Mouse (Mus musculus) liver, embryonic 11.5 days (tissue): ENCODE results near the gene Echdc3. TPM values are rescaled to one million over a fixed set of nuclear protein-coding genes. Genes with fewer than 3 reads are reported as not detected.

ENCODE experiments used
- ATAC-seq: fragments of 200-750 bp; cut with Nextera tagmentation; replicated peaks from 2 replicates; pipeline ENCODE4 v1.8.0; 2017; ENCODE audit warnings: moderate number of reproducible peaks, mild to moderate bottlenecking, moderate TSS enrichment, moderate library complexity; ENCODE audit not compliant: low FRiP score
- DNase-seq: peaks from one replicate; pipeline ENCODE4 v3.0.0-alpha.2; 2017; ENCODE audit warnings: low spot score
- H3K27ac ChIP-seq: fragments of 300-500 bp; sonication (generic); 2 replicates; pipeline ENCODE4 v1.5.1; 2014; ENCODE audit warnings: mild to moderate bottlenecking, low read depth, low read length, control low read depth
- H3K27me3 ChIP-seq: fragments of 300-500 bp; sonication (generic); replicated peaks from 2 replicates; pipeline ENCODE4 v1.6.1; 2014; ENCODE audit warnings: low read length, mixed read lengths; ENCODE audit not compliant: control insufficient read depth, insufficient read depth
- H3K36me3 ChIP-seq: fragments of 300-500 bp; sonication (generic); 2 replicates; pipeline ENCODE4 v1.6.1; 2014; ENCODE audit warnings: mild to moderate bottlenecking, low read length, moderate library complexity, mixed read lengths; ENCODE audit not compliant: control insufficient read depth, insufficient read depth
- H3K4me1 ChIP-seq: fragments of 300-500 bp; sonication (generic); replicated peaks from 2 replicates; pipeline ENCODE4 v1.6.1; 2014; ENCODE audit warnings: low read length, mixed read lengths; ENCODE audit not compliant: control insufficient read depth, insufficient read depth
- H3K4me2 ChIP-seq: fragments of 300-500 bp; sonication (generic); 2 replicates; pipeline ENCODE4 v1.6.1; 2014; ENCODE audit warnings: mild to moderate bottlenecking, control low read depth, moderate library complexity
- H3K4me3 ChIP-seq: fragments of 300-500 bp; sonication (generic); 2 replicates; pipeline ENCODE4 v1.5.1; 2014; ENCODE audit warnings: low read depth, low read length, control low read depth
- H3K9ac ChIP-seq: fragments of 300-500 bp; sonication (generic); 2 replicates; pipeline ENCODE4 v1.6.1; 2014; ENCODE audit warnings: low read depth, low read length, control low read depth
- H3K9me3 ChIP-seq: fragments of 300-500 bp; sonication (generic); 2 replicates; pipeline ENCODE4 v1.6.1; 2016; ENCODE audit warnings: low read length, inconsistent platforms, mixed read lengths; ENCODE audit not compliant: control insufficient read depth
- WGBS: fragments of 180-500 bp; shearing (Covaris S2); extraction: QIAGEN DNeasy Blood & Tissue Kit; methylation state at CpG from one replicate; pipeline ENCODE4 v1.1.7; 2014; 5-methylcytosine and 5-hydroxymethylcytosine counted together
- polyA plus RNA-seq: library from polyadenylated mRNA; unstranded; fragments of >200 nt; fragmentation: Nextera tagmentation; extraction: Ambion mirVana; gene quantifications from 2 replicates; pipeline ENCODE4 v1.2.1, GENCODE M21; 2014

Echdc3 gene
- polyA plus RNA-seq, 1 experiment from 2014 or later = 5.3 TPM

- ATAC-seq (no peak), DNase-seq (no peak)
- 72% methylated on average over 7 of the region's 7 CpGs for WGBS
- Histone ChIP-seq H3K4me3 (no peak overlapping the region), H3K9me3 (no peaks in the 10 kb centered on the region), H3K4me2 (no peak overlapping the region), H3K36me3 (no peaks in the 10 kb centered on the region), H3K9ac (no peak overlapping the region), H3K27ac (no peak overlapping the region), H3K4me1 (no peaks in the 10 kb centered on the region; the same call in 1 of the 2 replicates), H3K27me3 (no peaks in the 10 kb centered on the region)
These were observed 19.9 kb upstream of the Echdc3 start for GRCm38 (mm10) chr2:6232755-6233154.

- DNase-seq (no peak), ATAC-seq (no peak)
- no peaks in the 10 kb centered on the region for H3K36me3 ChIP-seq
- H3K9me3 ChIP-seq = no peaks in the 10 kb centered on the region
- no peak overlapping the region for H3K4me2 ChIP-seq
- WGBS = 77% methylated on average over 6 of the region's 6 CpGs
- no peaks in the 10 kb centered on the region for H3K27me3 ChIP-seq
- H3K9ac ChIP-seq = no peak overlapping the region
- H3K4me3 ChIP-seq = no peak overlapping the region
- no peaks in the 10 kb centered on the region; the same call in 1 of the 2 replicates for H3K4me1 ChIP-seq
- no peak overlapping the region for H3K27ac ChIP-seq
These were observed 18.0 kb upstream of the Echdc3 start for GRCm38 (mm10) chr2:6230865-6231264.

DNA sequence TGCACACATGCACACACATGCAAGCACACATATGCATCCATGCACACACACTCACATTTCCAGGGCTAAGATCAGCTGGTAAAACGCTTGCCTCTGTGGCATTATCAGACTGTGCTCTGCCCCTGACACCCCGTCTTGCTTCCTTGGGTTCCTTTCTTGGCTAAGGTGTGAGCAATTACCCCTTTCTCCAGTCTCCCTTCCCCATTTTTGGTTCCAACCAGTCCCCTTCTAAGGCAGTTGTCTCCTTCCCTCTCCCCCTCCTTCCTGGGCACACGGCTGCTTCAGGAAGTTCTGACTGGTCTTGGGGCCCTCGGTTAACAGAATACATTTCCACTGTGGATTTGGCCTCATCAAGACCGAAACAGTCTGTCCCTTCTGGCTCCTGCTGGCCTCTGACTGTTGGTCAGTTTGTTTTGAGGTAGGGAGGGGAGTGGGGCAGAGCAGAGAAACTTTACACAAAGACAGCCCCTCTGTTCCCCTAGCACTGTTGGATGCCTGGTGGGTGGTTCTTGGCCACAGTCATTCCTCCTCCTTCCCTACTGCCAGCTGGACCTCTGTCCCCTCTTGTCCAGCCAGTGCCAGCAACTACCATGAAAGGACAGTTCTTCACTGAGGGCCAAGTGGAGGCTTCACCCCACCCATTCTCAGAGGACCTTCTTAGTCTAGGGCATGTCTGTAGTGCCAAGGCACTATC lies 16.9 kb upstream of the Echdc3 start:
- WGBS = 55% methylated on average over 5 of the region's 5 CpGs
- no peak overlapping the region for H3K4me2 ChIP-seq

DNA sequence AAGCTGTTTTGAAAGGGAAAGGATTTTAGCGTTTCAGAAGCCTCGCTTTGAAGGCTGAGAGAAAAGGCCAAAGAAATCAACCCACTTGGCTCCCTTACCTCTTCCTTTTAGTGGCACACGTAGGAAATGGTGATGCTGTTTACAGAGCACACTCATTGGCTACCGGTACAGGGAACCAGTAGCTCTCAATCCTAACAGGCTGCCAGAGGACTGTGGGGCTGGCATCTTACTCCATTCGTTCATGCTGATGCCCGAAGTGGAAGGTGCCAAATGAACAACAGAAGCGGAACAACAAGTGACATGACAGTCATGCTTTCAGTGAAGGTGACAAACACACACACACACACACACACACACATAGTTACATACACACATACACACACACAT lies 14.2 kb upstream of the Echdc3 start:
- no peak overlapping the region for H3K4me3 ChIP-seq
- 81% methylated on average over 7 of the region's 7 CpGs for WGBS
- H3K4me1 ChIP-seq = no peaks in the 10 kb centered on the region; the same call in 1 of the 2 replicates
- DNase-seq = no peak
- no peak for ATAC-seq
- H3K27ac ChIP-seq = no peak overlapping the region
- no peaks in the 10 kb centered on the region for H3K27me3 ChIP-seq
- H3K9me3 ChIP-seq = no peaks in the 10 kb centered on the region
- no peak overlapping the region for H3K4me2 ChIP-seq
- no peaks in the 10 kb centered on the region for H3K36me3 ChIP-seq
- H3K9ac ChIP-seq = no peak overlapping the region

More for the DNA sequence above, 16.9 kb upstream of the Echdc3 start:
- H3K9ac ChIP-seq = no peak overlapping the region
- no peak for DNase-seq
- H3K27me3 ChIP-seq = no peaks in the 10 kb centered on the region
- no peaks in the 10 kb centered on the region for H3K36me3 ChIP-seq
- H3K27ac ChIP-seq = no peak overlapping the region
- no peak for ATAC-seq
- H3K4me3 ChIP-seq = no peak overlapping the region
- H3K9me3 ChIP-seq = no peaks in the 10 kb centered on the region
- H3K4me1 ChIP-seq = no peaks in the 10 kb centered on the region; the same call in 1 of the 2 replicates

GRCm38 (mm10) chr2:6226361-6227058 lies 13.7 kb upstream of the Echdc3 start:
- Histone ChIP-seq H3K27me3 (no peaks in the 10 kb centered on the region), H3K4me3 (no peak overlapping the region), H3K36me3 (no peaks in the 10 kb centered on the region), H3K9ac (no peak overlapping the region), H3K9me3 (no peaks in the 10 kb centered on the region), H3K4me2 (no peak overlapping the region), H3K27ac (no peak overlapping the region), H3K4me1 (no peaks in the 10 kb centered on the region; the same call in 1 of the 2 replicates)
- 80% methylated on average over 10 of the region's 10 CpGs for WGBS
- no peak for ATAC-seq
- DNase-seq = no peak

DNA sequence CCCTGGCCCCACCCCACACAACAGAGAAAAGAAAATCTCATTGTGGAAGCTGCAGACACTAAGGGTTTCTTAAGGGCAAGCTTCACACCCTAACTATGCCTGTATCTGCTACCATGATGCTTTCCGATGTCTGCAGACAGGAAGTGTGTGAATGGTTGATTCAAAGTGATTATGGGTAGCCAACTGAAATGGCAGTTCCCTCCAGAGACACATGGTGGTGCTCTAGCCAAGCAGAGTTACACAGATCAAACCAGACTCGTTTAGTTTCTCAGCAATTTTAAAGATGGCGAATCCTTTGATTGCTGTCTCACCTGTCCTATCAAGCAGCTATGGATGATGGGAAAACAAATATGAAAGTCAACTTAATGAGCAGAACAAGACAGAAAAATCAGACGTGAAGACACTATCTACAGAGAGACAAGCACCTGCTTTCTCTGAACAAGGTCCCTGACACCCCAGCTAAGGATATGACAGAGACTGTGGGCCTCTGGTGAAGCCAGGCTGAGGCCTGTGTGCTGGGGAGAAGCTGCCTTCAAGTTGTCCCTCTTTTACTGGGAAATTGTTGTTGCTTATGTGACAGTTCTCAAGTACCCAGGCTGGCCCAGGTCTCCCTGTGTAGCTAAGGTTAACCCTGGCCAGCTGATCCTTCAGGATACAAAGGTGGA lies 7.4 kb upstream of the Echdc3 start:
- H3K4me2 ChIP-seq = no peak overlapping the region
- H3K36me3 ChIP-seq = no peaks in the 10 kb centered on the region
- H3K4me1 ChIP-seq = no peaks in the 10 kb centered on the region
- H3K27me3 ChIP-seq = no peaks in the 10 kb centered on the region
- no peak overlapping the region for H3K4me3 ChIP-seq
- H3K9ac ChIP-seq = no peak overlapping the region
- no peak for DNase-seq
- no peaks in the 10 kb centered on the region for H3K9me3 ChIP-seq
- ATAC-seq = peak; percentile 76
- 10% methylated on average over 4 of the region's 4 CpGs for WGBS
- no peak overlapping the region for H3K27ac ChIP-seq

DNA sequence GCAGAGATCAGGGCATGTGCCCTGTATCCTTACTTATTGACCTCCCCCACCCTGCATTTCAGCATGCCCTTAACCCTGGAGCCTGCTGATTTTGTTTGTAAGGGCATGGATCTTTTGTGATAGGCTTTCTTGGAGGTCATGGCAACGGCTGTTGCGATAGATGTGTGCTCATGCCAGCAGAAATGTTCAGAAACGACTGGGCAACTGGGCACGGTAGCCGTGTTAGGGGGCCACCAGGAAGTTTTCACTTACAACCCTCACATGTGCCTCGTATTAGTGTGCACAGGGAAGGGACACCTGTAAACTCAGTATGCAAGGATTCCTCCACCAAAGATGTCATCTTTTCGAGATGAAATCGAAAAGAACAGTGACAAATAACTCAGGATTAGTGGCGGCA lies 508 bp downstream of the Echdc3 start:
- peak overlapping the region; percentile 82 for H3K4me2 ChIP-seq
- H3K36me3 ChIP-seq = no peaks in the 10 kb centered on the region
- peak overlapping the region; percentile 52 for H3K4me3 ChIP-seq
- peaks cover 8% of the 10 kb centered on the region for H3K4me1 ChIP-seq
- H3K9ac ChIP-seq = peak overlapping the region; percentile 69
- H3K27ac ChIP-seq = peak overlapping the region; percentile 82
- no peaks in the 10 kb centered on the region for H3K9me3 ChIP-seq
- no peaks in the 10 kb centered on the region for H3K27me3 ChIP-seq
- 44% methylated on average over 9 of the region's 9 CpGs for WGBS
- DNase-seq = no peak
- peak; percentile 13; the same call in 1 of the 2 replicates for ATAC-seq

DNA sequence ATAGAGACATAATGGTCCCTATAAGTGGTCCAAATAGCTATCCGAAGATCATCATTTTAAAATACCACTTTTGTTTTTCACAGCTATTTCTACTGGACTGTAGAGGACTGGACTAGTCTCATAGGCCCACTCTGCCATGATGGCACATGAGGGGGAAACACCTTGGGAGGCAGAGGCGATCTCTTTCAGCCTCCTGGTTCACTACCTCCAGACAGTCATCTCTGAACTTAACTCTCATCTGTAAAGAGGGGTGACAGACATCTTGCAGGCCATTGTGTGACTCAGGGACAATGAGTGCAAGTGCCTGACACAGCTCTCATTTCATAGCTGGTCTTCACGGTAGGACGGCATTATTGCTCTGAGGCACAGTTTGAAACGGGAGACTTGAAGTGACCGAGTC lies 2.0 kb downstream of the Echdc3 start:
- Histone ChIP-seq H3K4me1 (peaks cover 8% of the 10 kb centered on the region), H3K27ac (no peak overlapping the region), H3K36me3 (no peaks in the 10 kb centered on the region), H3K9ac (no peak overlapping the region), H3K4me3 (no peak overlapping the region), H3K9me3 (no peaks in the 10 kb centered on the region), H3K27me3 (no peaks in the 10 kb centered on the region), H3K4me2 (no peak overlapping the region)
- ATAC-seq = no peak
- WGBS = 87% methylated on average over 6 of the region's 6 CpGs
- DNase-seq = no peak
